Mouse (Mus musculus) intestine, embryonic 14.5 days (tissue): ENCODE measurements around the gene Tmem117. TPM values are rescaled to one million over a fixed set of nuclear protein-coding genes. Genes with fewer than 3 reads are reported as not detected.
A peak's percentile ranks its signal among the peaks of the same experiment; 100 is the strongest.

ENCODE experiments used
- ATAC-seq: fragments of 200-750 bp; cut with Nextera tagmentation; replicated peaks from 2 replicates; pipeline ENCODE4 v1.8.0; 2017; ENCODE audit warnings: low read depth, moderate number of reproducible peaks, moderate TSS enrichment, moderate library complexity; ENCODE audit not compliant: low FRiP score, low TSS enrichment
- DNase-seq: peaks from one replicate; pipeline ENCODE4 v3.0.0-alpha.2; 2018; ENCODE audit warnings: low spot score
- H3K27ac ChIP-seq: fragments of 300-500 bp; sonication (generic); 2 replicates; pipeline ENCODE4 v1.5.1; 2014; ENCODE audit warnings: low read depth, mild to moderate bottlenecking, control low read depth
- H3K27me3 ChIP-seq: fragments of 300-500 bp; sonication (generic); replicated peaks from 2 replicates; pipeline ENCODE4 v1.6.1; 2014; ENCODE audit warnings: low read length, control low read depth; ENCODE audit not compliant: control insufficient read depth, insufficient read depth
- H3K36me3 ChIP-seq: fragments of 300-500 bp; sonication (generic); 2 replicates; pipeline ENCODE4 v1.6.1; 2014; ENCODE audit warnings: low read length, control low read depth; ENCODE audit not compliant: control insufficient read depth, insufficient read depth
- H3K4me1 ChIP-seq: fragments of 300-500 bp; sonication (generic); replicated peaks from 2 replicates; pipeline ENCODE4 v1.6.1; 2014; ENCODE audit warnings: low read length, control low read depth, mixed read lengths; ENCODE audit not compliant: control insufficient read depth, insufficient read depth
- H3K4me2 ChIP-seq: fragments of 300-500 bp; sonication (generic); 2 replicates; pipeline ENCODE4 v1.6.1; 2014; ENCODE audit warnings: low read length
- H3K4me3 ChIP-seq: fragments of 300-500 bp; sonication (generic); 2 replicates; pipeline ENCODE4 v1.5.1; 2014; ENCODE audit warnings: low read depth, low read length, control low read depth, mixed read lengths
- H3K9ac ChIP-seq: fragments of 300-500 bp; sonication (generic); 2 replicates; pipeline ENCODE4 v1.6.1; 2014; ENCODE audit warnings: mild to moderate bottlenecking, low read length
- H3K9me3 ChIP-seq: fragments of 300-500 bp; sonication (generic); 2 replicates; pipeline ENCODE4 v1.6.1; 2016; ENCODE audit warnings: low read length, control low read depth; ENCODE audit not compliant: control insufficient read depth
- whole genome bisulfite sequencing: fragments of 180-500 bp; shearing (Covaris S2); extraction: QIAGEN DNeasy Blood & Tissue Kit; methylation state at CpG from one replicate; pipeline ENCODE4 v1.1.7; 2014; 5-methylcytosine and 5-hydroxymethylcytosine counted together
- polyA plus RNA-seq: library from polyadenylated mRNA; unstranded; fragments of >200 nt; fragmentation: Nextera tagmentation; extraction: Ambion mirVana; gene quantifications from 2 replicates; pipeline ENCODE4 v1.2.1, GENCODE M21; 2014

The Tmem117 gene
- polyA plus RNA-seq, 1 experiment from 2014 or later = 3.1 TPM

GRCm38 (mm10) chr15:94769227-94769626 is 140.2 kb downstream of the Tmem117 start:
- peak; percentile 67 for DNase-seq
- WGBS = 27% methylated on average over 4 of the region's 4 CpGs
- peak; percentile 50; the same call in 1 of the 2 replicates for ATAC-seq

GRCm38 (mm10) chr15:94770832-94771578 is 142.0 kb downstream of the Tmem117 start:
- 0 out of 2 replicates have a peak, but pooled peaks cover 4% of the 10 kb centered on the region for H3K9me3 ChIP-seq
- no peak overlapping the region for H3K4me3 ChIP-seq
- no peak overlapping the region for H3K9ac ChIP-seq
- DNase-seq (no peak), ATAC-seq (no peak)
- no peaks in the 10 kb centered on the region for H3K27me3 ChIP-seq
- H3K27ac ChIP-seq = no peak overlapping the region
- H3K4me1 ChIP-seq = no peaks in the 10 kb centered on the region
- WGBS = 88% methylated on average over 7 of the region's 7 CpGs
- H3K36me3 ChIP-seq = no peaks in the 10 kb centered on the region
- no peak overlapping the region for H3K4me2 ChIP-seq

More at GRCm38 (mm10) chr15:94769227-94769626, 140.2 kb downstream of the Tmem117 start:
- Histone ChIP-seq H3K27ac (no peak overlapping the region), H3K4me3 (no peak overlapping the region), H3K9ac (no peak overlapping the region), H3K36me3 (no peaks in the 10 kb centered on the region), H3K4me2 (no peak overlapping the region), H3K4me1 (no peaks in the 10 kb centered on the region), H3K9me3 (0 out of 2 replicates have a peak, but pooled peaks cover 4% of the 10 kb centered on the region), H3K27me3 (no peaks in the 10 kb centered on the region)

GRCm38 (mm10) chr15:94771691-94772090 is 142.7 kb downstream of the Tmem117 start:
- Histone ChIP-seq H3K9ac (no peak overlapping the region), H3K4me1 (no peaks in the 10 kb centered on the region), H3K9me3 (0 out of 2 replicates have a peak, but pooled peaks cover 4% of the 10 kb centered on the region), H3K36me3 (no peaks in the 10 kb centered on the region), H3K27ac (no peak overlapping the region), H3K4me2 (no peak overlapping the region), H3K27me3 (no peaks in the 10 kb centered on the region), H3K4me3 (no peak overlapping the region)
- DNase-seq (no peak), ATAC-seq (no peak)
- 90% methylated on average over 19 of the region's 19 CpGs for WGBS

DNA sequence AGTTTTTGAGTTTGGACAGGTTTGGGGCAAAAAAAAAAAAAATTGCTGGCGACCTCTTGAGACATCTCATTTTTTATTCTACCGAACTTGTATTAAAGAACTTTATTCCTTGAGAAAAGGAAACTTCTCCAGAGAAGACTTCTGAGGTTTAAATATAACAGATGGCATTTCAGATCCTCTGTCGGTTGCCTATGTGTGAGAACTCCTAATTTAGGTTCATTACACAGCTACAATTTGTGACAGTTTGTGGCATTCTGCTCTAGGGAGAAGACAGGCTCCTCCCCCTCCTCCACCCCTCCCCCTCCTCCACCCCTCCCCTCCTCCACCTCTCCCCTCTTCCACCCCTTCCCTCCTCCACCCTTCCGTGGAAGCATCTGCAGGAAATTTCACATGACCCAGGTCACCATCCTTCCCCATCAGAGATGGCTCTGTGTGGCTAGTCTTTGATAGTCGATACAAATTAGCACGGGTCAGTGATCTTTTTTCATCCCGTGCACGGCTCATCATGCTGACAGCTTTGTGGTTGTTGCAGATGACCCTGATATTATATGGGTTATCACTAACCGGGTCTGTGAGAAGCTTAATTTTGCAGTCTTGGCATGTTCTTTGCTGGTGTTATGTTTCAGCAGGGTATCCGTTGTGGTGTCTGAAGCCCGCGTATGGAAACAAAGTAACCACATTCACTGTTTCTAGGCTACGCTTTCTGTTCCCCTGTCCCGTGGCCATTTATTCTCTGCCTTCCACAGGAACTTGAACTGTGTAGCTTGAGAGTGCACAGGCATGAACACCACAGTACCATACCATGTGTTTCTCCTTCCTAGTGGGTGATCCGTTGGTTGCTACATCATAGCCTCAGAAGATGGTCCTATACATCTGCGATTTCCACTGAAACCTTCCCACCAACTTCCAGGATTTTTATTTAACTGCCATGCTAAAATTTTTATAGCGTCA is 147.4 kb downstream of the Tmem117 start:
- no peaks in the 10 kb centered on the region for H3K27me3 ChIP-seq
- 0 out of 2 replicates have a peak, but pooled peaks cover 4% of the 10 kb centered on the region for H3K9me3 ChIP-seq
- H3K36me3 ChIP-seq = no peaks in the 10 kb centered on the region
- H3K9ac ChIP-seq = no peak overlapping the region
- no peaks in the 10 kb centered on the region for H3K4me1 ChIP-seq
- H3K4me3 ChIP-seq = no peak overlapping the region
- ATAC-seq (no peak), DNase-seq (no peak)
- no peak overlapping the region for H3K27ac ChIP-seq
- no peak overlapping the region for H3K4me2 ChIP-seq
- WGBS = 64% methylated on average over 17 of the region's 17 CpGs

DNA sequence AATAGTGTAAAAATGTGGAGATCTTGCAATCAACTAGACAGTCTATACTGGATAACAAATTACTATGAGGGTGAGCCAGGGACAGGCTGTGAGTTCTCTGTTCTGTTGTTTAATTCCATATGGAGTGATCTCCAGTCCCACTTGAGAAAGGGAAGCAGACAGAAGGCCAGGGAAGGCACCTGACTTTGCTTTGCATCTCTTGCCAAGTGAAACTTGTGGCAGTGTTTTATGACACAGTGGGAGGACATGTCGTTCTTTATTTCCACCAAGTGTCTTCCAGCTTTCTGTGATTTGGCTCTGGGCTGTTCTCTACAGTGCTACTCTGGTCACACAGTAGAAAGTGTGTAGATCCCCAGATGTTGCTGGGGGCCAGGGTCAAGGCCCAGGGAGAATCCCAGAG is 152.5 kb downstream of the Tmem117 start:
- H3K9me3 ChIP-seq = no peaks in the 10 kb centered on the region
- no peaks in the 10 kb centered on the region for H3K36me3 ChIP-seq
- no peak for DNase-seq
- no peak overlapping the region for H3K4me3 ChIP-seq
- H3K27me3 ChIP-seq = no peaks in the 10 kb centered on the region
- no peaks in the 10 kb centered on the region for H3K4me1 ChIP-seq
- no peak overlapping the region for H3K4me2 ChIP-seq
- no peak for ATAC-seq
- no peak overlapping the region for H3K27ac ChIP-seq
- WGBS = 68% methylated on average over 1 of the region's 1 CpGs
- H3K9ac ChIP-seq = no peak overlapping the region

- ATAC-seq (no peak), DNase-seq (no peak)
- Histone ChIP-seq H3K4me1 (no peaks in the 10 kb centered on the region), H3K27me3 (no peaks in the 10 kb centered on the region), H3K27ac (no peak overlapping the region), H3K36me3 (no peaks in the 10 kb centered on the region), H3K4me2 (no peak overlapping the region), H3K9me3 (no peaks in the 10 kb centered on the region), H3K9ac (no peak overlapping the region), H3K4me3 (no peak overlapping the region)
- WGBS = 67% methylated on average over 8 of the region's 8 CpGs
Observed at GRCm38 (mm10) chr15:94793455-94793854, 164.4 kb downstream of the Tmem117 start.

GRCm38 (mm10) chr15:94795484-94795883 is 166.5 kb downstream of the Tmem117 start:
- WGBS = 64% methylated on average over 4 of the region's 4 CpGs

DNA sequence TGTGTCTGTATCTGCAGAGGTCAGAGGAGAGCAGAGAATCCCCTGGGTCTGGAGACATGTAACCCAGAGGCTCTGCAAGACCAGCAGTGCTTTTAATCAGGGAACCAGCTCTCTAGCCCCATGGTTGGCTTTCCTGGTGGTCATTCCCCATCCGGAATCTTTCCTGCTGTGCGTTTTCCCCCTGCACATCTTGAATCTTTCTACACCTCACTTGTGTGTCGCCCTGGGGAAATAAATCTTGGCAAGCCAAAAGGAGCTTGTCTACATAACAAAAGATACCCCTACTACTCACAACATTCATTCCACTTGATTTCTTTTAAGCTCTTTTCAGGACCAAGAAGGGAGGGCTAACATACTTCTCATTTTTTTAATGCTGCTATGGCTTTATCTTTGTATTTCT is 169.2 kb downstream of the Tmem117 start:
- WGBS = 59% methylated on average over 3 of the region's 3 CpGs
- Histone ChIP-seq H3K4me2 (no peak overlapping the region), H3K36me3 (no peaks in the 10 kb centered on the region), H3K4me1 (no peaks in the 10 kb centered on the region), H3K4me3 (no peak overlapping the region), H3K9ac (no peak overlapping the region), H3K9me3 (no peaks in the 10 kb centered on the region), H3K27me3 (no peaks in the 10 kb centered on the region), H3K27ac (no peak overlapping the region)
- DNase-seq (no peak), ATAC-seq (no peak)

More at GRCm38 (mm10) chr15:94795484-94795883, 166.5 kb downstream of the Tmem117 start:
- no peaks in the 10 kb centered on the region for H3K9me3 ChIP-seq
- H3K4me2 ChIP-seq = no peak overlapping the region
- no peak overlapping the region for H3K27ac ChIP-seq
- H3K36me3 ChIP-seq = no peaks in the 10 kb centered on the region
- DNase-seq (no peak), ATAC-seq (no peak)
- H3K9ac ChIP-seq = no peak overlapping the region
- no peaks in the 10 kb centered on the region for H3K27me3 ChIP-seq
- no peak overlapping the region for H3K4me3 ChIP-seq
- H3K4me1 ChIP-seq = no peaks in the 10 kb centered on the region
